Mouse (Mus musculus): ENCODE measurements at regions not wholly inside any gene's neighbourhood (a gene's known extent, or its start where the extent isn't known, plus 50 kb on each side); places are given as distances from the start of the nearest gene placed in this dataset.

DNA sequence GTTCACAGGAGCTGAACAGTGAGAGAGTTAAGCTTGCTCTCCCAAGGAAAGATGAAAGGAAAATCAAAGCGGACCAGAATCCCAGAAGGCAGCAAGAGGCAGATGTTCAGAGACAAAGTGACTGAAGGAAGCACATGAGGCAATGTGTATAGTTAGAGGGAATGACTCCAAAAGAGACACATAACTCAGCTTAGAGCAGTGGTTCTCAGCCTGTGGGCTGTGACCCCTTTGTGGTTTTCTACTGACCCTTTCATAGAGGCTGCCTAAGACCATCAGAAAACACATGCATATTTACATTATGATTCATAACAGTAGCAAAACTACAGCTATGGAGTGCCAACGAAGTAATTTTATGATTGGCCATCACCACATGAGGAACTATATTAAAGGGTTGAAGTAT lies 301.5 kb upstream of the Hnrnpa3 start:
- TF ChIP-seq CTCF (IDR thresholded peaks at IDR 0.05; ENCODE audit: low read depth, low read length) (no peak), GATA2 (IDR thresholded peaks at IDR 0.05; ENCODE audit: borderline replicate concordance, low read depth, low read length) (no peak), TAL1 (conservative IDR thresholded peaks at IDR 0.05; ENCODE audit: low read depth, low read length) (no peak), POLR2AphosphoS5 (IDR thresholded peaks at IDR 0.05; ENCODE audit: insufficient replicate concordance, low read depth, low read length) (no peak), GATA1 (IDR thresholded peaks at IDR 0.05; ENCODE audit: borderline replicate concordance, low read length) (no peak)

All from G1E (cell line).